Mouse (Mus musculus): ENCODE data around the gene Gpr12. TPM values are rescaled to one million over a fixed set of nuclear protein-coding genes. Genes with fewer than 3 reads are reported as not detected.
"Not testable (repeated sequence)": the region's sequence is repeated elsewhere in the genome, so short reads cannot be mapped to it uniquely, and the experiment has no call there.

Gpr12 gene
- not detected for polyA plus RNA-seq (2017; shearing (Covaris generic))

- no peak for ATAC-seq
Measured at GRCm38 (mm10) chr5:146584478-146585306, at the start of gene Gpr12. Gene Gpr12, minus strand, starts transcription at chr5:146585239.

- no peak for ATAC-seq
Measured at GRCm38 (mm10) chr5:146631602-146632001, 46.6 kb upstream of the Gpr12 start.

- no peak for ATAC-seq
Measured at GRCm38 (mm10) chr5:146630961-146631360, 45.9 kb upstream of the Gpr12 start.

DNA sequence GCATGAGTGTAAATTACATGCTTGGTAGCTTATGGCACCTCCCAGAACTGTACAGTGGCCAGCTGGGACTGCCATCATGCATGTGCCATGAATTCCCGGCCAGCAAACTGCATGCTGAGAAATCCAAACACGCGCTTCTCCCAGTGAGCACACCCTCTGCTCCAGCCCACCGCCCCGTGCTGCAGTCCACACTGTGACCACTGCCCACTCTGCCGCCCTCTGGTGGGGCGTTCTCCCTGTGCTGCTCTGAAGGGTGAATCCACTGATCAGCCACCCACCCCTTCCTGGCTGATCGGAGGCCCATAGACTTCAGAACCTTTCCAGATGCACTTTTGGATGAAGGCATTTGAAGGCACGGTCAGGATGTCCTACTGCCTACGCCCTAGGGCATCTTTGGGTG lies 44.6 kb upstream of the Gpr12 start:
- no peak for ATAC-seq

DNA sequence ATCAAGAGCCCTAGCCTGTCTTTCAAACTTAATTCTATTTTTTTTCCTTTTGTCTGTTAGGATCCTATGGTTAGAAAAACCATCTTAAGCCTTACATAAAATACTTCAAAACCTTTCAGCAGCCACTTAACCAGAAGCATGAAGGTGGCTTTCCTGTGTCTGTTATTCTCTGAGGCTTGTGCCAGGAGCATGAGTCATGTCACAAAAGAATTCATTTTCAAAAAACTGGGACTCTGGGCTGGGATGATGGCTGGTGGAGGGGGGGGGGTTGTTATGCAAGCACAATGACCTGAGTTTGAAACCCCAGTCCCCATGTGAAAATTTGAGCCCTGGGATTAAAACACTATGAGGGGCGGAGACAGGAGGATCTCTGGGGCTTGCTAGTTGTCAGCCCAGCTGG lies 43.8 kb upstream of the Gpr12 start:
- no peak for ATAC-seq

- no peak for ATAC-seq
Measured at GRCm38 (mm10) chr5:146627901-146628300, 42.9 kb upstream of the Gpr12 start.

GRCm38 (mm10) chr5:146625635-146626311 lies 40.7 kb upstream of the Gpr12 start:
- no peak for ATAC-seq

DNA sequence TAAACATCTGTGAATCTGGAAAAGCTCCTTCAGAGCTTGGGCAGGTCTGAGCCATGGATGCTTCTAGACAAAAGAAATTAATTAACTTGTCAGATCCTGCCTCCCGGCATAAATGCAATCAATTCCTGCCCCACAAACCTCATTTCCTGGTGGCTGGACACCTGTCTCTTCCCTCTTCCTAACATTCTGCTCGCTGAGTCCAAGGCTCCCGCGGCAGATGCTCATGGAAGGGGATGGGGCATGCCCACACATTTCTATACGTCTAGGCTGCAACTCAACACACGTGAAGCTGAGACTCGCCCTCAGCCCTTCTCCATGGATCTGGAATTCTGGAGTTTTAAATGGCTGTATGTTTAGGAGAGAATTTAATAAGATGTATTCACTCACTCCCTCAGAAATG lies 26.8 kb upstream of the Gpr12 start:
- no peak for ATAC-seq

DNA sequence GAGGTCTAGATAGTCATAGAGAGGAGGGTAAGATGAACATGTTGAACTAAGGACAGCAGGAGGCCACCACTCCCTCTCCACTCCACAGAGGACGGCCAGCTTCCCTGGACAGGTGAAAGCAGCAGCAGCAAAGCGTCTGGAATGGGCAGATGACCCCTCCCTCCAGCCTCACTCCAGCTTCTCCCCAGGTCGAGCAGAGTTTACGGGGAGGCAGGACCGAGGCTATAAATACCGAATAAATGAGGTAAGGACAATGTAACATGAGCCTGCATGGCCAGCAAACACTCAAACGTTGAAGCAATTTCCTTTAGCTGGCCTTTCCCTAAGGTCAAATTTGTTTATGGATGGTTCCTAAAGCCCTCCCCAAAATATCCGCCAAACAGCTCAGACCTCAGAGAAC lies 26.0 kb upstream of the Gpr12 start:
- no peak for ATAC-seq

DNA sequence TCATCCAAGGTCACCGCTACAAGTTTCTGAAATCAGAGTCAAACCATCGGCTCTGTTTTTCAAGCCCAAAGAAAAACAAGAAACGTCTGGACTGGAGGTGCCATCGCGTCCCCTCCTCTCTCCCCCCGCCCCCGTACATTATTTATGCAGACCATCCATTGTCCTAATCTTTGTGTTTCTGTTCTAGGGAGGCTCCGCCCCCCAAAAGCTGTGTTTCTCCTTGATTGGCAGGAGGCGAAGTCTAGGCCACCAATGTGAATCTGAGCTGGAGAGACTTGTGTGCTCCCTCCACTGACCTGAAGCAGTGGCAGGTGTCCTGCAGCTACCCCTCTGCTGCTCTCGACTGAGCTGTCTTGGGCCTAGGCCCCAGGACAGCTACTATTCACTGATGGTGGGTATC lies 24.6 kb upstream of the Gpr12 start:
- ATAC-seq: no peak

DNA sequence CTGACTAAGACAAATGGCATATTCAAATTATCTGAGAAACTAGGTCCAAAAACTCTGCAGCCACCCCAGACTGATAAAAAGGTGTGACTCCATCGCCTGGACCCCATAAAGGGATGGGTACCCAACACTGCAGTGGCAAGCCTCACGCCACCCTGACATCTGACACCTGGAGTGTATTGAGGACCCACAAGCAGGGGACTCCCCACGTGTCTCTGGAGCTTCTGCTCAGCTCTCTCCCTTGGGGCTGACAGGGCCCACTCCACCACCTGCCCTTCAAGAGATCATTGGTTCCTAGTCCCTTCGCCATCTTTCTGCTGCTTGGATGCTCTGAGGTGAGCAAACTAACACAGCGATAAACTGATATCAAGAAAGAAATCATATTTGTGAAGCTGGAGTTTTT lies 22.8 kb upstream of the Gpr12 start:
- ATAC-seq: no peak

DNA sequence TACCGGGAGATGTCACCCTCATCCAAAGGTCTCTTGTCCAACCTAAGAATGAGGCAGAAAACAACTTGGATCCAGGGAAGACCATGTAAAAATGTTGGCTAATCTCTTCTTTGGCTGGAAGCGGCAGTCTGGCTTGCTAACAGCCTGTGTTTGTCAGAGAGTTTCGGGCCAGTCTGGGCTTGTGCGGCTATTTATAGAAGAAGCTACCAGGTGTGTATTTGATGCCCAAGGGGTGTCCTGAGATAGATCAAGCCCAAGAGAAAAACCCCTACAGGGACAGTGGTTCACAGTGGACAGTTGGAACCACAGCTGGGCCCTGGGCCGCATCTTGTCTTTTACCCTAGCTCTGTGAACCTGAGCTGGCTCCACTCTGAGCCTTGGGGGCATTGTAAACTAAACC lies 21.9 kb upstream of the Gpr12 start:
- no peak for ATAC-seq

DNA sequence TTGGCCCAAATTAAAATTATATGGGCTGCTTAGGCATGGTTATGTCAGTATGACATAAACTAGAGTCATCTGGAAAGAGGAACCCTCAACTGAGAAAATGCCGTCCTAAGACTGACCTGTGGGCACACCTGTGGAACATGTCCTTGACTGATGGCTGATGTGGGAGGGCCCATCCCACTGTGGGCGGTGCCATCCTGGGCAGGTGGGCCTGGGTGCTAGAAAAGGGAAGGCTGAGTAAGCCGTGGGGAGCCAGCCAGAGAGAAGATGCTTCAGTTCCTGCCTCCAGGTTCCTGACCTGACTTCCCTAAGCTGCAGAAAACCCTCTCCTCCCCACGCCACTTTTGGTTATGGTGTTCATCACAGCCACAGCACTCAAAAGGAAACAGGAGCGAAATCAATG lies 21.2 kb upstream of the Gpr12 start:
- ATAC-seq: no peak

GRCm38 (mm10) chr5:146599970-146600369 lies 14.9 kb upstream of the Gpr12 start:
- ATAC-seq: no peak

- not testable (repeated sequence) for ATAC-seq
Measured at GRCm38 (mm10) chr5:146599216-146599615, 14.2 kb upstream of the Gpr12 start.

- no peak for ATAC-seq
Measured at GRCm38 (mm10) chr5:146598215-146599119, 13.4 kb upstream of the Gpr12 start.

GRCm38 (mm10) chr5:146597503-146597874 lies 12.4 kb upstream of the Gpr12 start:
- no peak for ATAC-seq

- ATAC-seq: no peak
Measured at GRCm38 (mm10) chr5:146596612-146597502, 11.8 kb upstream of the Gpr12 start.

DNA sequence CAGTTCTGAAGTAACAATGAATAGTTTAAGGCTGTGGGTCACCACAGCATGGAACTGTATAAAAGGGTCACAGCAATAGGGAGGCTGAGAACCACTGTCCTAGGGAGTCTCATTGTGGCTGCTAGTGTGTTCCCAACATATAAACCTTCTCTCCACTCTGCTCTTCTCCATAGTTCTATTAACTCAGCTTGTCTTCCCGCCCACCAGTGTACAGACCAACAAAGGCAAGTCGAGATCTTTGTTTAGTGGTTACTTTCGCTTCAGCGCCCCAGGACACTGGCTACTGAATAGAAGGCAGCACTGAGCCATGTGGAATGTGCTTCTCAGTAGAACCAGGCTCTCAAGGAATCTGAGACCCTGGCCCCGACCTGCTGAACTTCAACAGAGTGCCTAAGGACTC lies 7.5 kb upstream of the Gpr12 start:
- ATAC-seq: no peak

DNA sequence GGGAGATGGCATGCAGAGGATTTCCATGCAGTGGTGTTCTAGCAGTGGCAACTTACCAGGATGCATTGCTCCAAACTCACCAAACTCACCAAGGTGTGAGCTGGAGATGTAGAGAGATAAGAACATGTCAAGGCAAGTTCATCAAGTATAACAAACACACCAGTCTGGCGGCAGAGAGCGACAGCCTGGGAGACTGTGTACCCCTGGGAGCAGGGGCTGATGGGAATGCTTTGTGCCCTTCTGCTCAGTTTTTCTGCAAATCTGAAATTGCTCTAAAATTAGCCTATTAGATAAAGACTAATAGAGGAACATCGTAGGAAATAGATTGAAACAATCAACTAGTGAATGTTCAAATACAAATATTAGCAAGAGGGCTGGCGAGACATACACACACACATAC lies 6.6 kb upstream of the Gpr12 start:
- no peak for ATAC-seq

GRCm38 (mm10) chr5:146590987-146591386 lies 5.9 kb upstream of the Gpr12 start:
- ATAC-seq: no peak

Measured in activated CD4-positive, CD25-positive, alpha-beta regulatory T cell, adult 4 months (primary cell).